Mouse (Mus musculus) CH12F3 (cell line): ENCODE results near the gene Enc1.

ENCODE experiments used
- in situ Hi-C: fragments of 300-500 bp; cut with MboI; formaldehyde crosslinking; loops from 2 replicates; pipeline ENCODE4 v1.14.3; 2020; ENCODE audit warnings: low sequenced_read_pairs

The Enc1 gene

GRCm38 (mm10) chr13:97225130-97225529 lies 15.8 kb upstream of the Enc1 start:
- in situ Hi-C loops: no loop called here

- in situ Hi-C loops: no loop called here
These were observed 13.1 kb upstream of the Enc1 start for GRCm38 (mm10) chr13:97227795-97228194.

GRCm38 (mm10) chr13:97230101-97230500 lies 10.8 kb upstream of the Enc1 start:
- in situ Hi-C loops: loop anchor here (5.0 kb wide), 1 partner anchor 707 kb away; no protein-coding TSS in a partner anchor

GRCm38 (mm10) chr13:97233092-97233491 lies 7.8 kb upstream of the Enc1 start:
- in situ Hi-C loops: loop anchor here (5.0 kb wide), 1 partner anchor 704 kb away; no protein-coding TSS in a partner anchor

GRCm38 (mm10) chr13:97234785-97235417 lies 6.0 kb upstream of the Enc1 start:
- in situ Hi-C loops: loop anchor here (5.0 kb wide), 1 partner anchor 702 kb away; no protein-coding TSS in a partner anchor

GRCm38 (mm10) chr13:97235911-97236310 lies 5.0 kb upstream of the Enc1 start:
- in situ Hi-C loops: no loop called here

GRCm38 (mm10) chr13:97237700-97238099 lies 3.2 kb upstream of the Enc1 start:
- in situ Hi-C loops: no loop called here

GRCm38 (mm10) chr13:97238181-97238981 lies 2.5 kb upstream of the Enc1 start:
- in situ Hi-C loops: no loop called here

GRCm38 (mm10) chr13:97239343-97240180 lies 1.3 kb upstream of the Enc1 start:
- in situ Hi-C loops: no loop called here

- in situ Hi-C loops: no loop called here
These were observed 483 bp upstream of the Enc1 start for GRCm38 (mm10) chr13:97240279-97240964.

- in situ Hi-C loops: no loop called here
These were observed 929 bp downstream of the Enc1 start for GRCm38 (mm10) chr13:97241787-97242280.

- in situ Hi-C loops: no loop called here
These were observed 1.8 kb downstream of the Enc1 start for GRCm38 (mm10) chr13:97242716-97243115.

GRCm38 (mm10) chr13:97243962-97244711 lies 3.2 kb downstream of the Enc1 start:
- in situ Hi-C loops: no loop called here

GRCm38 (mm10) chr13:97244712-97245105 lies 3.8 kb downstream of the Enc1 start:
- in situ Hi-C loops: no loop called here

GRCm38 (mm10) chr13:97245157-97245556 lies 4.3 kb downstream of the Enc1 start:
- in situ Hi-C loops: no loop called here

- in situ Hi-C loops: no loop called here
These were observed 5.3 kb downstream of the Enc1 start for GRCm38 (mm10) chr13:97246217-97246616.

GRCm38 (mm10) chr13:97247754-97248153 lies 6.8 kb downstream of the Enc1 start:
- in situ Hi-C loops: no loop called here

GRCm38 (mm10) chr13:97249051-97249461 lies 8.2 kb downstream of the Enc1 start:
- in situ Hi-C loops: no loop called here

GRCm38 (mm10) chr13:97249507-97250078 lies 8.7 kb downstream of the Enc1 start:
- in situ Hi-C loops: no loop called here
